Mouse (Mus musculus) liver, embryonic 14.5 days (tissue): ENCODE measurements around the gene Cpne4. TPM values are rescaled to one million over a fixed set of nuclear protein-coding genes. Genes with fewer than 3 reads are reported as not detected.

ENCODE experiments used
- ATAC-seq: fragments of 200-750 bp; cut with Nextera tagmentation; 2 replicates; pipeline ENCODE4 v1.8.0; 2017; ENCODE audit warnings: moderate number of reproducible peaks, mild to moderate bottlenecking, moderate library complexity; ENCODE audit not compliant: insufficient read depth
- DNase-seq, 3 experiments: peaks; one replicate each; pipeline ENCODE4 v3.0.0-alpha.2; 2012 to 2013; ENCODE audit warnings: low read depth in 3 of 3, low spot score in 3 of 3
- H3K27ac ChIP-seq: fragments of 300-500 bp; sonication (generic); 2 replicates; pipeline ENCODE4 v1.5.1; 2014; ENCODE audit warnings: moderate library complexity, mild to moderate bottlenecking, control low read depth, inconsistent platforms
- H3K27me3 ChIP-seq: fragments of 300-500 bp; sonication (generic); 2 replicates; pipeline ENCODE4 v1.6.1; 2014; ENCODE audit warnings: mild to moderate bottlenecking, low read length, moderate library complexity; ENCODE audit not compliant: control insufficient read depth, insufficient read depth
- H3K36me3 ChIP-seq: fragments of 300-500 bp; sonication (generic); replicated peaks from 2 replicates; pipeline ENCODE4 v1.6.1; 2014; ENCODE audit warnings: low read depth; ENCODE audit not compliant: control insufficient read depth, insufficient read depth
- H3K4me1 ChIP-seq, 2 experiments: fragments of 200-500 bp in 1 of 2; fragments of 300-500 bp in 1 of 2; sonication (generic) in 1 of 2; replicated peaks; 2 replicates each; pipeline ENCODE4 v1.6.1; 2012 to 2014; ENCODE audit warnings: antibody characterized with exemption in 1 of 2, inconsistent platforms in 1 of 2, low read length in 1 of 2; ENCODE audit not compliant: control insufficient read depth in 2 of 2, insufficient read depth in 2 of 2
- H3K4me2 ChIP-seq: fragments of 300-500 bp; sonication (generic); 2 replicates; pipeline ENCODE4 v1.6.1; 2014; ENCODE audit warnings: low read depth, mild to moderate bottlenecking, control low read depth, moderate library complexity
- H3K4me3 ChIP-seq, 2 experiments: fragments of 200-500 bp in 1 of 2; fragments of 300-500 bp in 1 of 2; sonication (generic) in 1 of 2; 2 replicates each; pipeline ENCODE4 v1.5.1; 2012 to 2014; ENCODE audit warnings: low read depth in 2 of 2, low read length in 2 of 2, mild to moderate bottlenecking in 2 of 2, control low read depth in 1 of 2, inconsistent platforms in 1 of 2, moderate library complexity in 1 of 2; ENCODE audit not compliant: insufficient read depth in 1 of 2
- H3K9ac ChIP-seq: fragments of 300-500 bp; sonication (generic); replicated peaks from 2 replicates; pipeline ENCODE4 v1.6.1; 2014; ENCODE audit warnings: mild to moderate bottlenecking, control low read depth, moderate library complexity
- H3K9me3 ChIP-seq: fragments of 300-500 bp; sonication (generic); 2 replicates; pipeline ENCODE4 v1.6.1; 2016; ENCODE audit warnings: low read length, mixed read lengths; ENCODE audit not compliant: control insufficient read depth
- CTCF ChIP-seq: IDR thresholded peaks from 2 replicates; pipeline ENCODE4 v1.5.1; 2016; ENCODE audit warnings: antibody characterized with exemption, low read depth, control low read depth
- EP300 ChIP-seq: IDR thresholded peaks from 2 replicates; pipeline ENCODE4 v1.6.1; 2016; ENCODE audit warnings: antibody characterized with exemption, low read depth
- WGBS: fragments of 180-500 bp; shearing (Covaris S2); extraction: QIAGEN DNeasy Blood & Tissue Kit; methylation state at CpG from one replicate; pipeline ENCODE4 v1.1.7; 2014; ENCODE audit not compliant: insufficient replicate concordance; 5-methylcytosine and 5-hydroxymethylcytosine counted together
- polyA plus RNA-seq, 2 experiments: library from polyadenylated mRNA; depleted of rRNA in 1 of 2; stranded (reverse) in 1 of 2; unstranded in 1 of 2; fragments of >200 nt; fragmentation: Nextera tagmentation in 1 of 2; extraction: Ambion mirVana in 1 of 2; gene quantifications; 2 replicates each; pipeline versions ENCODE4 v1.2.1 to v1.2.3; 2012 to 2014

Cpne4 gene
- polyA plus RNA-seq, 2 experiments, result 0.01 TPM; not detected in 1

DNA sequence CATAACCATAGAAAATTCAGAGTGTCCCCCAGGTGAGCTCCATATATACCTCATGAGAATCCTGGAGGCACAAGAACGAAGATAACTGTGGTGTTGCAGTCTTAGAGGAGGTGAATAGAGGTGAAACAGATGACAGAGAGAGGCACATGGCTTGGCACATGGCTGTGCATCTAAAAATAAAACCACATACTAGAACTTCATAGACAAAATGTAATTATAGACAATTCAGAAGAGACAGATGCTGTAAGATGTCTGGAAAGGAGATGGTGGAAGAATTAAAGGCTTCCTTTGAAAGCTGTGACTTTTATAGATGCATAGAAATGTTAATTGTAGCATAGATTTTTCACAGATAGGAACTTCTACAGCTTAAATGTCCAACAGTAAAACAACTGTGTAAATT lies 451.1 kb downstream of the Cpne4 start:
- Histone ChIP-seq H3K4me2 (no peak overlapping the region), H3K9ac (no peak overlapping the region), H3K27ac (no peak overlapping the region), H3K4me1 (no peaks in the 10 kb centered on the region), H3K9me3 (no peaks in the 10 kb centered on the region), H3K36me3 (no peaks in the 10 kb centered on the region), H3K4me3 (no peak overlapping the region), H3K27me3 (no peaks in the 10 kb centered on the region)
- 11% methylated on average over 1 of the region's 1 CpGs for WGBS
- ATAC-seq, result no peak
- no peak for DNase-seq
- TF ChIP-seq CTCF (no peak), EP300 (no peak)

DNA sequence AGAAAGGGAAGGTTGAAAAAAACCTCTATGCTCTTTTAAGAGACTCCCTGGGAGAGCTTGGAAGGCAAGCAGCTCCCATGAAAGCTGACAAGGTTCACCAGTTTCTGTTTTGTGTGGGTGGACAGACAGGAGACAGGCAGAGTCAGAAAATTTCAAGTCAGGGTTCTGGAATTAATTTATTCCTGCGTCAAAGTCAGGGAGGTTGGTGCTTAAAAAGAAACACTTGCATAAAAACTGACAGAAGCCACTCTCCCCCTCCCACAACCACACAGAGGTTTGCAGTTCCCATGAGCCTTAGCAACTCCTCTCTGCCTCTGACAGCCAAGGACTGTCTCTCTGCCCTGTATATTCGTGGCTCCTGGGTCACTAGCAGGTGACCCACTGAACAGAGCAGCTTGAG lies 463.6 kb downstream of the Cpne4 start:
- no peak overlapping the region for H3K9ac ChIP-seq
- TF ChIP-seq EP300 (no peak), CTCF (no peak)
- H3K27me3 ChIP-seq, result no peaks in the 10 kb centered on the region
- no peaks in the 10 kb centered on the region for H3K36me3 ChIP-seq
- no peak overlapping the region for H3K27ac ChIP-seq
- H3K4me2 ChIP-seq, result no peak overlapping the region
- no peaks in the 10 kb centered on the region for H3K4me1 ChIP-seq
- no peak for ATAC-seq
- no peaks in the 10 kb centered on the region for H3K9me3 ChIP-seq
- DNase-seq, result no peak
- WGBS, result 14% methylated on average over 2 of the region's 2 CpGs
- H3K4me3 ChIP-seq, result no peak overlapping the region

DNA sequence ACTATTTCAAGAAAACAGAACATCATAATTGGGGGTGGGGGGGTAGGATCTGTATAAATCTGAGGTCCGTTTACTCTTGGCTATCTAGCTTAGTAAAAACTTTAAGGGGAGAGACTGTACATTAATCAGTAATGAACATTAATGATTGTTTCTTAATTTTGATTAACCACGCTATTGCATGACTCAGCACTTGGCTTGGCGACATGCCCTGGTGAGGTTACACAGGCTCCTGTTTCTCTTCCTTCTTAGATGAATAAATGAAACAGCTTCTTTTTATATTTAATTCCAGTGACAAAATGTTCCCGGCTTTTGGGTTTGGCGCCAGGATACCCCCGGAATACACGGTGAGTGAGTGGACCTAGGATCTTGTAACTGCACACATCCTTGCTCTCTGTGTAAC lies 471.1 kb downstream of the Cpne4 start:
- Histone ChIP-seq H3K27ac (no peak overlapping the region), H3K36me3 (no peaks in the 10 kb centered on the region), H3K4me2 (no peak overlapping the region), H3K9ac (no peak overlapping the region), H3K9me3 (no peaks in the 10 kb centered on the region), H3K4me1 (no peaks in the 10 kb centered on the region), H3K27me3 (no peaks in the 10 kb centered on the region), H3K4me3 (no peak overlapping the region)
- TF ChIP-seq CTCF (no peak), EP300 (no peak)
- DNase-seq, result no peak
- WGBS, result 67% methylated on average over 7 of the region's 7 CpGs
- no peak for ATAC-seq

DNA sequence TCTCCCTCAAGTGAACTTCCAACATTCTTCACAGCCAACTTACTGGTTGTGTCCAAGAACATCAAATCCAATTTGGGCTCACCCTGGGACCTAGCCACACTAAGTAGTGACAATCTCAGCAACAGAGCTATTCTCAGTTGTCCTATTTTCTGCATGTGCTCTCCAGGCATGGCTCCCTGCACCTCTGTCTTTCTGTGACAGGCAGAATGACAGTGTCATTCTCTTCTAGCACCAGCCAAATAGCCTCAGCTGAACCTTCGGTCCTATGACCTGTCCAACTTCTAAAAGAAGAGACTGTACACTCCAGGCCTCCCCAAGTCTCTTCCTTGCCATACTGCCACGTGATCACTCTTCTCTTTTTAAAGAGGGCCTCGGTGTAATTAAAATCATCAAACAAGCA lies 481.2 kb downstream of the Cpne4 start:
- no peak overlapping the region for H3K4me3 ChIP-seq
- ATAC-seq (no peak), DNase-seq (no peak)
- H3K27ac ChIP-seq, result no peak overlapping the region
- H3K36me3 ChIP-seq, result no peaks in the 10 kb centered on the region
- WGBS, result 49% methylated on average over 3 of the region's 3 CpGs
- H3K9me3 ChIP-seq, result no peaks in the 10 kb centered on the region
- no peak overlapping the region for H3K4me2 ChIP-seq
- H3K27me3 ChIP-seq, result no peaks in the 10 kb centered on the region
- no peaks in the 10 kb centered on the region for H3K4me1 ChIP-seq
- TF ChIP-seq CTCF (no peak), EP300 (no peak)
- no peak overlapping the region for H3K9ac ChIP-seq

DNA sequence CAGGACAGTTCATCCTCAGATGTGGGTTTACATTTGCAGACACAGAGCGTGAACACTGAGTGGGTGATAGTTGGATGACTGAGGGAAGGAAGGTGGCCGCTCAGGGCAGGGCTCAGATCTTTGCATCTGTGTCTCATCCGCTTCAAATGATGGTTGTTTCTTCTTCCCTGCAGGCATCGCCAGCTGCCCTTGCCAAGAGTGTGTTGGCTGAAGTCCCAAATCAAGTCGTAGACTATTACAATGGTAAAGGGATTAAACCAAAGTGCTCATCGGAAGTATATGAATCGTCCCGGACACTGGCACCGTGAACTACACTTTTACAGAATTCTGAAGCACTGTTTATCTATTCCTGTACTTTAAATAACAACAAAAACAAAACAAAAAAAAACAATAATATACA lies 485.5 kb downstream of the Cpne4 start:
- TF ChIP-seq CTCF, result no peak
- no peak for TF ChIP-seq EP300
- Histone ChIP-seq H3K4me3 (no peak overlapping the region), H3K4me1 (no peaks in the 10 kb centered on the region), H3K4me2 (no peak overlapping the region), H3K36me3 (no peaks in the 10 kb centered on the region), H3K9ac (no peak overlapping the region), H3K27me3 (no peaks in the 10 kb centered on the region), H3K9me3 (no peaks in the 10 kb centered on the region), H3K27ac (no peak overlapping the region)
- 76% methylated on average over 9 of the region's 9 CpGs for WGBS
- DNase-seq (no peak), ATAC-seq (no peak)

DNA sequence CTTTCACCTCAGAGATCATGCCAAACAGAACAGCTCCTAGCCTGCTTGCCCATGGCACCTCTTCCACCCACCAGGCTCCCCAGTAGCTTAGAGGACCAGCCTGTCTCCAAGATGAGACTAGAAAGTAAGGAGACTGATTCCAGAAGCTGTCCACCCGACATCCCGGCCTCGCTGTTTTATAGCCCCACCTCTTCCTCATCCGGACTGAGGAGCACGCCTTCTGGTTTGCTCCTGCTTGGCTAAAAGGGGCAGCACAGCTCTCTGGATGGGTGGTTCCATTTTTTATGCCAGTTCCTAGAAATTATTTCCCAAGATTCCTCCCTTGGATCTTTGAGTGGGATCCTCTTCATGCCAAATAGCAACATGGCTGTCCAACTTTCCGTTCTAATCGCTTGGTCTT lies 486.6 kb downstream of the Cpne4 start:
- Histone ChIP-seq H3K4me3 (no peak overlapping the region), H3K36me3 (no peaks in the 10 kb centered on the region), H3K27me3 (no peaks in the 10 kb centered on the region), H3K9ac (no peak overlapping the region), H3K27ac (no peak overlapping the region), H3K4me1 (no peaks in the 10 kb centered on the region), H3K9me3 (no peaks in the 10 kb centered on the region), H3K4me2 (no peak overlapping the region)
- WGBS, result 75% methylated on average over 7 of the region's 7 CpGs
- TF ChIP-seq EP300 (no peak), CTCF (no peak)
- DNase-seq (no peak), ATAC-seq (no peak)
